Mouse (Mus musculus) spleen, postnatal 4 days (tissue): ENCODE measurements around the gene Kank2.
A peak's percentile ranks its signal among the peaks of the same experiment; 100 is the strongest.

ENCODE experiments used
- DNase-seq, 2 experiments: peaks; one replicate each; pipeline ENCODE4 v3.0.0; 2022; ENCODE audit warnings: low spot score in 2 of 2

The Kank2 gene

GRCm38 (mm10) chr9:21750370-21750769 lies 48.2 kb downstream of the Kank2 start:
- no peak for DNase-seq

DNA sequence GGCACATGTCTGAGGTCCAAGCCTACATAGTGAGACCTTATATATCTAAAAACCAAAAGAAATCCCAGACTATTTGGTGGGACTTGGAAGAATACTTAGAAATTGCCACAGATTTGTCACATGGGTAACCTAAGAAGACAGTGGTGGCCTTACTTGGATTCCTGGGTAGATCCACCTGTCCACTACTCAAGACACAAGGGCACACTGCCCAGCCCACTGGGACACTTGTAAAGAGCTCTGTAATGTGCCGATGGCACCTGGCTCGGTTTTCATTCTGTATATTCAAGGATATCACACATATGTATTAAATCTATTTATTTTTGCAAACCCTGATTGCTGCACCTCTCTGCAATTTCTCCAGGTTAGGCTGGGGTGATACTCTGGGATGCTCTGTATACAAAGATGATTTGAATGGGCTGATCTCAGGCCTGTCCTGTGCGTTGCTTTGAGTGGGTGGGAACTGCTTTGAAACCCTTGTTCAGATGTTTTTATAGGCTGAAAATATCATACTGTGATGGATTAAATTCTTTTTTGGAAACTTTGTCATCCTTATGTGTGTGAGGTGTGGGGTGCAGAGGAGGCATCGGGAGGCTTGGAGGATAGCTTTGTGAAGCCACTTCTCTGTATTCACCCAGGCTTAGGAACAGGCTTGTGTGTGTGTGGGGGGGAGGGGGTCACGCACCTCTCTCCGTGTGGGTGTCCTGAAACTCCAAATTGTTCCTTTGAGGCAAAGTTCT lies 49.0 kb downstream of the Kank2 start:
- DNase-seq: no peak

GRCm38 (mm10) chr9:21748491-21748890 lies 50.1 kb downstream of the Kank2 start:
- DNase-seq: no peak

- DNase-seq: peak in 1 of 2 experiments; percentile 53
These were observed 50.5 kb downstream of the Kank2 start for GRCm38 (mm10) chr9:21748033-21748432.

DNA sequence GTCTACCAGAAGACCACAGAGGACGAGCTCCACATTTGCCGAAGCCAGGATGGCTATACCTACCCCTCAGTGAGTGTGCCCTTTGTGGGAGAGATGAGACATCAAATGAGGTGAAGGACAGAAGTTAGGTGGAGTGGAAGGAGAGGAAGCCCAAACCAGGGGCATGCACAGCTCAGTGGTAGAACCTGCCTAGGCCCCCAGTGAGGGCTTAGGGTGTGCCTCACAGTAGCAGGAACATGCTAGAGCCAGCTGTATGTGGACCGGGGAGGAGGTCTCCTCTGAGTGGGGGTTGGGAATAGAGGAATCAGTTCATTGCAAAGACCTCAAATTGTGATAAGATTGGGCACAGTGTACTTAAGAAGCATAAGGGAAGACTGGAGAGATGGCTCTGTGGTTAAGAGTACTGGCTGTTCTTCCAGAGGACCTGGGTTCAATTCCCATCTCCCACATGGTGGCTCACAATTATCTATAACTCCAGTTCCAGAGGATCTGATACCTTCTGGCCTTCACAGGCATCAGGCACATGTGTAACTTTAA lies 51.2 kb downstream of the Kank2 start:
- DNase-seq: no peak

DNA sequence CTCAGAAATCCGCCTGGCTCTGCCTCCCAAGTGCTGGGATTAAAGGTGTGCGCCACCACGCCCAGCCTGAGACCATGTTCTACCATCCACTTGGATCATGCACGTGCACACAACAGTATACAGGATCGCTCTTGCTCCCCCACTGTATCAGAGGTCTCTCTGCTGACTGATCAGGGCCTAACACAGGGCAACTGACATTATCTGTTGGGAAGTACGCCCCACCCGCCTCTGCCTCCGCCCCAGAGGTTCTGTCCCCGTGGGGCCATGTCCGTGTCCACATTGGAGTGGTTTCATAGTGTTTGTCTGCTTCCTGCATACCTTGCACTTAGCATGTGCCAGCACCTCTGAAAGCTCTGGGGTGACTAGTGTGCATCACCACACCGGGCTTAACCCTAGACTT lies 57.0 kb downstream of the Kank2 start:
- no peak for DNase-seq

DNA sequence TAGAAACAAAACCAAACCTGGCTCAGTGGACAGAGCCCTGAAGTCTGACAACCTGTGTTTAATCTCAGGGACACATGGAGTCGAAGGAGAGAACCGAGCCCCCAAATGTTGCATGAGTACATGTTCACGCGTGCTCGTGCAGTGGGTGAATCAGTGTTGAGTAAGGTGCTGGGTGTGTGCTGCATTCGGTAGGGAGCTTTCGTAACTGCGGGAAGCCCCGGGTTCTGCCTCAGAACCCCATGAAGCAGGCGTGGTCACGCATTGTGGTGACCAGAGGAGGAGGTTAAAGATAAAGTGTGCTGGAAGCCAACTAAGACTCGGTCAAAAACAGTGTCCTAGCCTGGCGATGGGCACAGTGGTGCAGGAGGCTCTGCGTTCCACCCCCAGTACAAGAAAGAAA lies 58.1 kb downstream of the Kank2 start:
- no peak for DNase-seq

DNA sequence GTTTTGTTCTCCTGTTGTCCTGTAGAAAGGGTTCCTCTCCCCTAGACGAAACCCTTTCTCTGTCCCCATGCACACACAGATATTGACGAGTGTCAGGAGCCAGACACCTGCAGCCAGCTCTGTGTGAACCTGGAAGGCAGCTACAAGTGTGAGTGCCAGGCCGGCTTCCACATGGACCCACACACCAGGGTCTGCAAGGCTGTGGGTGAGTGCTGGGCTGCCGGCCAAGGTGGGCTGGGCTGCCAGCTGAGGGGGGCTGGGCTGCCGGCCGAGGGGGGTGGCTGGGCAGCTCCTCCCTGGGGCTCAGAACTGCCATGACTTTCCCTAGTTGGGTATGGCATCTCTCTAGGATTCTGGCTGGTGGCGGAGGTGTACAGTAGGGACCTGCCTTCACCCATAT lies 59.8 kb downstream of the Kank2 start:
- DNase-seq: no peak

DNA sequence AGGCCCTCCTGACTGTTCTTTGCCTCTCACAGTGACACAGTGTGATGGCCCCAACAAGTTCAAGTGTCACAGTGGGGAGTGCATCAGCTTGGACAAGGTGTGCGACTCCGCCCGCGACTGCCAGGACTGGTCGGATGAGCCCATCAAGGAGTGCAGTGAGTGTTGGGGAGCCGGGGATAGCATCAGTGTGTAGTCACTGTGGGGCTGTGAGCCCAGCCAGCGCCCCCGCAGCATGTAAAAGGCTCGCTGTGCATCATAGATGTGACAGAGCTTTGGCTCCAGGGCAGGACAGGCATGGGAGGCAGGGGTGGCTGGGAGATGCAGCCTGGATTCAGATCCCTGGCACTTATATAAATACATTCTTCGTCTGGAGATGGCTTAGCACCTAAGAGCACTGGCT lies 61.4 kb downstream of the Kank2 start:
- no peak for DNase-seq

DNA sequence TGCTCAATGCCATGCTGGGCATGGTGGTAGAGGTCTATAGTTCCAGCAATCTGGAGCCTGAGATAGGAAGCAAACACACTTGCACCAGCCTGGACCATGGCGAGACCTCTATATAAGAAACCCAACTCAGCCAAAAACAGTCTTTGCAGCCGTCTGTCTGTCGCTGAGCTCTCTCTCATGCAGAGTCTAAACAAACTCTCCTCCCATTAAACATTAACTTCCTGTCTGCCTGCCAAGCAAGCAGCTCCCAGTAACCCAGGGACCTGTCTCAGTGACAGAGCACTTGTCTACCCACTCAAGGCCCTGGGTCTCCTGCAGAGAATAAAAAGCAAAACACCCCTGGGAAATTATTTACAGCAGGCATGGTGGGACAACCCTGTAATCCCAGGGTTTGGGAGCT lies 62.0 kb downstream of the Kank2 start:
- DNase-seq: no peak

DNA sequence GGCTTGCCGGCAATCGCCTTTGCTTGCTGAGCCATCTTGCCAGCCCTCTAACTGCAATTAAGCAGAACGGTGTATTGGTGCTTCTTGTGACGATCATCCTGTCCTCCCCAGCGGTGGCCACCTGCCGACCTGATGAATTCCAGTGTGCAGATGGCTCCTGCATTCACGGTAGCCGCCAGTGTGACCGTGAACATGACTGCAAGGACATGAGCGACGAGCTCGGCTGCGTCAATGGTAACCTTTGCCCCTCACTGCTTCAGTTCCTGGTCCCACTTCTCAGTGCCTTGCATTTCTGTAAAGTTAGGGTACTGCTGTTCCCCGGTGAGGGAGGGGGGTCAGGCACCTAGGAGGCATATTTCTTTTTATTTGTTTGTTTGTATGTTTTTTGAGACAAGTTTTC lies 63.4 kb downstream of the Kank2 start:
- no peak for DNase-seq

- no peak for DNase-seq
These were observed 64.6 kb downstream of the Kank2 start for GRCm38 (mm10) chr9:21733989-21734388.

DNA sequence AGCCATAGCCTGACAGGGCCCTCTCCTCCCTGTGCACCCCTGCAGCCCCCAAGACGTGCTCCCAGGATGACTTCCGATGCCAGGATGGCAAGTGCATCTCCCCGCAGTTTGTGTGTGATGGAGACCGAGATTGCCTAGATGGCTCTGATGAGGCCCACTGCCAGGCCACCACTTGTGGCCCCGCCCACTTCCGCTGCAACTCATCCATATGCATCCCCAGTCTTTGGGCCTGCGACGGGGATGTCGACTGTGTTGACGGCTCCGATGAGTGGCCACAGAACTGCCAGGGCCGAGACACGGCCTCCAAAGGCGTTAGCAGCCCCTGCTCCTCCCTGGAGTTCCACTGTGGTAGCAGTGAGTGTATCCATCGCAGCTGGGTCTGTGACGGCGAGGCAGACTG lies 65.1 kb downstream of the Kank2 start:
- DNase-seq: no peak

GRCm38 (mm10) chr9:21732288-21732687 lies 66.3 kb downstream of the Kank2 start:
- DNase-seq: no peak

GRCm38 (mm10) chr9:21729264-21729663 lies 69.3 kb downstream of the Kank2 start:
- no peak for DNase-seq

DNA sequence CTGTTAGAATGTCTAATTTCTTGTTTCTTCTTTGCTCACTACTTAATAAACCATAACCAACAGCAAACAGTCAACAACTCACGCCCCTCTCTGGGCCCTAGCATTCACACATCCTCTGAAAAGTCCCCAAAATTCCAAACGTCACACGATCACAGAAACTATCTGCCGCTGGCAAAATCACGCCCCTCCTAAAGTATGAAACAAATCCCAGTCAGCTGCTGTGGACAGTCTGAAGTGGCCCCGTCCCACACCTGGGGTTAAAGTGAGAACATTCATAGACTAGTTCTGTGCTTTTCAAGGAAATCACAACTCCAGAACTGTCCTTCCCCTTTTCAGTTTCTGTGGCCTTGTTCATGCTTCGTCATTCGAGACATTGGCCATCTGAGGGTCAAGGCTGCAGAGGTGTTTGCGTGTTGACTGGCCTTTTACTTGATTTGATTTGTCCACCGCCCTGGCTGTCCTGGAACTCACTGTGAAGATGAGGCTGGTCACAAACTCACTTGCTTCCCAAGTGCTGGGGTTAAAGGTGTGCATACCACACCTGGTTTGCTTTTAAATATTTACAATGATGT lies 70.2 kb downstream of the Kank2 start:
- no peak for DNase-seq

GRCm38 (mm10) chr9:21726218-21726975 lies 72.1 kb downstream of the Kank2 start:
- no peak for DNase-seq

DNA sequence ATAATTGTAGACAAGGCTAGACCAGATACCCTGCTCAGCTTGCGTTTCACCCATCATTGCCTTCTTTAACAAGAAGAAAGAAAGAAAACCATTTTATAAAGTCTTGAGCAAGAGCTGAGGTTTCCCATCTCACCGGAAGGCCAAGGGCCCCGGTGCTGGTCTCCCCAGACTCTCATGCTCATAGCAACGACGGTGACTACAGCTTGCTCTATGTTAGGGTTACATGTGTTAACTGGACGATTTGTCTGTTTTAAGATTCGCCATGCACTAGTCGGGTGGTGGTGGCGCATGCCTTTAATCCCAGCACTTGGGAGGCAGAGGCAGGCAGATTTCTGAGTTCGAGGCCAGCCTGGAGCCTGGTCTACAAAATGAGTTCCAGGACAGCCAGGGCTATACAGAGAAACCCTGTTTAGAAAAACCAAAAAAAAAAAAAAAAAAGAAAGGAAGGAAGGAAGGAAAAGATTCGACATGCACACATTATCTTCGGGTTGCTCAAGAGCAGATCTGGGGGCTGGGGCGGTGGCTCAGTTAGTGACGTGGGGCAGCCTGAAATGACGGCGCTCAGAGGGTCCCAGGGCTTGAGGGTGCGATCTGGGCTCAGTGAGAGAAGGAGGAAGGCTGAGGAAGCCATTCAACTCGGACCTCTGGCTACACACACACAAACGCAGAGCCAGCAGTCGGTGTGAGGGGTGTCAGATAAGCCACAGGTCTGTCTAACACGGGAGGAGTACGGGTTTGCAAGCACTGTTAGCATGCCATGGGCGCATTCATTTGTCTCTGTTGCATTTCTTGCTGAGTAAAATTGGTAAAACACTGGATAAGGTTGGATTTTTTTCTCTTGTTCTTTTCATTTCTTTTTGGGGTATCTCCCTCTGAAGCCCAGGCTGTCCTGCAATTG lies 73.1 kb downstream of the Kank2 start:
- DNase-seq: no peak

DNA sequence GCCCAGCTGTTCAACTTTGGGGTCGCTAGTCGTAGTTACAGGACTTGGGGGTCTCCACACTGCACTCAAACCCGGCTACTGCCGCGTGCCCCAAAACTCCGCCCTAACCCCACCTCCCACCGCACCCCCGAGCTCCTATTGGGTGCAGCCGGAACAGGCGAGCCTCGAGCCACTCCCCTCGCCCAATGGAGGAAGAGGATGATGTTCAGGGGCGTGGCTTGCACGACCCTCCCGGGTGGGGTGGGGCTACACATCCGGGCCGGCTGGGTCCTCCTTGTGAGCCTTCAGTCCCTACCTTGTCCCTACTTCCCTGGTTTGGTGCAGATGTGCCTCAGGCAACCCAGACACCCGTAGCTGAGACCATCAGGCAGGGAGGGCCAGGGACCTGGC lies 74.4 kb downstream of the Kank2 start:
- peak; percentile 84 to 89 for DNase-seq

DNA sequence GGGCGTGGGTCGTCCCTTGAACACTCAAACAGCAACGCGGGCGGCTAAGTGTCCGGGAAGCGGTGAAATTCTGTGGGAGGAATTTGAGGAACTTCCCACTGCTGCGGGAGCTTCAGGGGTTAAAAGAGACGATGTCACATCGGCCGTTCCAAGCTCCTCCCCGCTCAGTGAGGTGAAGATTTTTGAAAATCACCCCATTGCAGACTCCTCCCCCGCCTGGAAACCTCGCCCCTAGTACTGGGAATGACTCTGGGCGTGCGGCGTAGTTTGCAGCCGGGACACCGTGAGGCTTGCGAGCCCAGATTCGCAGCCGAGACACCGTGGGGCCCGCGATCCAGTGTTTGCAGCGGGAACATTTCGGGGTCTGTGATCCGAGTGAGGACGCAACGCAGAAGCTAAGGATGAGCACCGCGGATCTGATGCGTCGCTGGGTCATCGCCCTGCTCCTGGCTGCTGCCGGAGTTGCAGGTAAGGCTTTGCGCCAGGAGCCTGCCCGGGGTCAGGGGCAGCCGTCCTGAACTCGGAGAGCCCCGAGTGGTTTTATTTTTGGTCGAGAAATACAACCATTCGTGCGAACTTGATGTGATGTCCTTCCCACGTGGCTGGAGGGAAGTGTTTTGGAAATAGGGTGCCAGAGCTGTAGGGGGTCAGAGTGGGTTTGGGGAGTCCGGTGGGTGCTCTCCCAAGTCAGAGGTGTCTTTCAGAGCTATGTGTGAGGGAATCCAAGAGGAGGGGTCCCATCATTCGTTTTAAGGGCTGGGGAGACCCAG lies 75.0 kb downstream of the Kank2 start, which contains the start of gene Ldlr:
Gene Ldlr, plus strand, starts transcription at position 107 of the 770 bp plus-strand sequence.
- peak; percentile 76 to 84 for DNase-seq

- DNase-seq: no peak
These were observed 77.5 kb downstream of the Kank2 start for GRCm38 (mm10) chr9:21721036-21721435.
